Comparison of ENCODE assay signal across 20 mouse cellular contexts in genomic region chr14:30415830-30416229, GRCm38 (mm10).
"Had no signal": no experiment of that assay in that cellular context is flagged by ENCODE, and none has a peak within 500 bp of the region (broad histone marks: within the 10 kb centered on the region; RNA-seq: fewer than 3 reads in every experiment).

No protein-coding gene starts in this region.

- H3K4me1 ChIP-seq: limb, embryonic 12.5 days; limb, embryonic 15.5 days; midbrain, embryonic 12.5 days; midbrain, embryonic 15.5 days had no signal

- H3K27me3 ChIP-seq: kidney, embryonic 15.5 days; limb, embryonic 12.5 days; limb, embryonic 15.5 days; midbrain, embryonic 12.5 days; midbrain, embryonic 15.5 days; neural tube, embryonic 13.5 days; stomach, embryonic 15.5 days had no signal

- DNase-seq: kidney, adult 11 months; kidney, adult 8-10 months; kidney, postnatal 10 days; kidney, postnatal 36 days; left cerebral cortex, postnatal 4 days; liver, postnatal 0 days; lung, embryonic 14.5 days; right cerebral cortex, postnatal 14 days; right cerebral cortex, postnatal 4 days; thymus, postnatal 25 days had no signal

- H3K27ac ChIP-seq: kidney, embryonic 15.5 days; limb, embryonic 12.5 days; limb, embryonic 15.5 days; liver, embryonic 14.5 days; midbrain, embryonic 12.5 days; midbrain, embryonic 15.5 days; neural tube, embryonic 13.5 days; stomach, embryonic 15.5 days had no signal

- ATAC-seq: liver, postnatal 0 days; lung, postnatal 0 days; midbrain, embryonic 15.5 days had no signal

- H3K4me3 ChIP-seq: kidney, embryonic 15.5 days; limb, embryonic 12.5 days; limb, embryonic 15.5 days; midbrain, embryonic 12.5 days; midbrain, embryonic 15.5 days; myocyte; neural tube, embryonic 13.5 days; stomach, embryonic 15.5 days had no signal
